Mouse (Mus musculus): ENCODE measurements around the gene Fyco1.

DNA sequence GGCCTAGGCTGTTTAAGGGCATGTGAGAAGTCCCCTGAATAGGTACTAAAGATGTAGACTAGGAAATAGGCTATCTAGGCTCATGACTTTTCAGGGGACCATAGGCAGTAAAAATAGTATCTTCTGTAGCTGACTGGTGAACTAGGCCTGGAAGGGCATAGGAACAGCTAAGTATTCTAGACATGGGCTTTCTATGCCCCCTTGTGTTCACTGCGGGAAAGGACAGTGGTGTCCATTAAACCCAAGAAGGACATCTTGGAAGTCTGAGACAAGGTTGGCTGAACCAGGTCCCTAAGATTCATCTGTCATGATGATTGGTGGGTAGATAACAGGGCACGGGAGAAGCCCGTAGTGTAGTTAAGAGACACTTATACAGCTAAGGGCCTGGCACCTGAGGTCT is 55.5 kb downstream of the Fyco1 start:
- no peak for TF ChIP-seq CTCF (IDR thresholded peaks at IDR 0.05; ENCODE audit: low read depth, low read length)
- no peak for TF ChIP-seq POLR2A (IDR thresholded peaks at IDR 0.05; ENCODE audit: insufficient read depth, low read length)

All from ES-Bruce4 (cell line).